Mouse (Mus musculus): ENCODE measurements around the gene Gm12216. TPM values are rescaled to one million over a fixed set of nuclear protein-coding genes. Genes with fewer than 3 reads are reported as not detected.

Gm12216 gene
- polyA plus RNA-seq, 1 experiment from 2014 or later: 0.83 TPM

DNA sequence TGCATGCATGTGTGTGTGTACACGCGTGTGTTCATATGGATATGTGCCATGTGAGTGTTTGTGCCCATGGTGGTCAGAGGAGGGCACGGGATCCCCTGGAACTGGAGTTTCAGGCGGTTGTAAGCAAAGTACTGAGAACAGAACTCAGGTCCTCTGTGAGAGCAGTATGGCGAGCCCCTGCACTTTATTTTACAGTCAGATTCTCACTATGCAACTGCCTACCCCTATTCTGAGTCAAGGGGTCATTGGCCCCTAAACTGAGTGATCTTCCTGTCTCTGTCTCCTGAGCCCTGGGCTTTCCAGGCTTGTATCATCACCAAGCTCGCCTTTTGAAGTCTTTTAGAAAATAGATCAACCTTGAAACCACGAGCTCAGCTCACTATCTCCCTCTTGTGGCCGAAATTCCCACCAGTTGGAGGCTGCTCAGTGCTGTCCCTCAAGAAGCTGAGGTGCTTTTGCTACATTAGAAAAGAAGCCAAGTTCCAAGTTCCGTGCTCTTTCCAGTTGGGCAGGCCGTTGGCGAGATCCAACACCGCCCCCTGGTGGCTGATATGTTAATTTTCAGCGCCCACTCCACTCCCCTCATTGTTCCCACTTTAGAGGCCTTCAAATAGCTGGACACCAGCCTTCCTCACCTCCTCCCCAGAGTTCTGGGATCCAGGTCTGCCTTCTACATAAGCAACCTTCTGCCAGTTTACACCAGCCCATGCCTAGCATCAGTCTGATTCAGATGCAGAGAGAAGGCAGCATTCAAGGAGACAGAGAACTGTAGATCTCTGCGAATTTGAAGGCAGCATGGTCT is 122.1 kb downstream of the Gm12216 start:
- Histone ChIP-seq H3K36me3 (no peaks in the 10 kb centered on the region), H3K4me3 (no peak overlapping the region), H3K4me2 (no peak overlapping the region), H3K27me3 (replicated peaks) (no peaks in the 10 kb centered on the region), H3K9me3 (replicated peaks) (no peaks in the 10 kb centered on the region), H3K9ac (no peak overlapping the region), H3K27ac (no peak overlapping the region), H3K4me1 (0 out of 2 replicates have a peak, but pooled peaks cover 7% of the 10 kb centered on the region)
- 40% methylated on average over 14 of the region's 14 CpGs for WGBS (ENCODE audit: insufficient replicate concordance)
- peak; percentile 65; the same call in 1 of the 2 replicates for ATAC-seq

DNA sequence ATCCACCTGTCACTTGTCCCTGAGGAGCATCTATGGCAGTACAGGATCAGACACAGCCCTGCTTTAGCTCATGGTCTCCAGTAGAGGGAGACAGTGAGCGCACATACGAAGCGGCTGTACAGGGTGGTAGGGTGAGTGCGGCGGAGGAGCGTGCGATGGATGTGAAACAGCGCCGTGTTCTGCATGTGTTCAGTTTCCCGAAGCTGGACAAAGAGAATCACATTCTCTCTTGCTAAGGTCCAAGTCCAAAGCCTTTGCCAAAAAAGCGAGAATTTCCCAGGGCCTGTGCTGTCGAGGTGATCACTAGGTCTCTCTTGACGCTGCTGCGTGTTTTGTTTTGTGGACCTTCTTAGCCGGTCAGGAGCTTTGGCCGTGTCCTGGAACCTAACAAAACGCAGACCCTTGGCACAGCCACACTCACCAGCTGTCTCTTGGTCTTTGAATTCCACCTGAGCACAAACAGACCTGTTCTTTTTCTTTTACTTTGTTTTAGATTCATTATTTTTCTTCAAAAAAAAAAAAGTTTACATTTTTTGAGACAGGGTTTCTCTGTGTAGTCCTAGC is 123.3 kb downstream of the Gm12216 start:
- peak overlapping the region; percentile 33 for H3K4me3 ChIP-seq
- 26% methylated on average over 17 of the region's 17 CpGs for WGBS (ENCODE audit: insufficient replicate concordance)
- no peak overlapping the region for H3K27ac ChIP-seq
- no peak overlapping the region for H3K9ac ChIP-seq
- H3K27me3 ChIP-seq (replicated peaks): no peaks in the 10 kb centered on the region
- 0 out of 2 replicates have a peak, but pooled peaks cover 7% of the 10 kb centered on the region for H3K4me1 ChIP-seq
- H3K36me3 ChIP-seq: no peaks in the 10 kb centered on the region
- no peaks in the 10 kb centered on the region for H3K9me3 ChIP-seq (replicated peaks)
- ATAC-seq: peak; percentile 77; the same call in 1 of the 2 replicates
- peak overlapping the region; percentile 66 for H3K4me2 ChIP-seq

DNA sequence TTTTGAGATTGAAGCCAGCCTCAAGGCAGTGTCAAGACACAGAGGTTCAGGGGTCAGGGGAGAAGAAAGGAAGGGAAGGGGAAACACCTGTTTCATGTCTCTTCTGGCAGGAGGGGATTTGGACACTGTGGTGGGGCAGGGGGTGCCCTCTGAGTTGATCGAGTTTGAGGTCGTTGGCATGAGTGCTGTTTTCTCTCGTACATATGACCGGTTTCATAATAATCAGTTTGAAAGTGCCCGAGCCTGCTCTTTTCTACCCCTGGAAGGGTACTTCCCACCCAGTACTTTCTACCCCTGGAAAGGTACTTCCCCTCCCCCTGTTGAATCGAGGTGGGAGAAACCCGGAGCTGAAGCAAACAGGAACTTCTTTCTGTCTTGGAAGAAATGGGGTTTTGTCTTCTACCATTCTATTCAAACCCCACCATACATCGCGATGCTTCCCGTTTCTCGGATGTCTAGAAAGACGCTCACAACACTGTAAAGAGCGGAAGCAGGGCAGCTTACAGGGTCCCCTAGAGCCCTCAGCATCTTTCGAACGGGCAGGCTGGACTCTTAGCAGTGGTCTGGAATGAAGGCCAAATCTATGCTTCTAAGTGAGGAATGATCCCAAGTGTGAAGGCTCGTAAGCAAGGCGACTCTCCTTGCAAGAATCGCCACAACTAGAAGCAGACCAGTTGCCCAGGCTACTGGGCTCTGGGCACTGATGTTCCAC is 123.9 kb downstream of the Gm12216 start:
- 52% methylated on average over 18 of the region's 18 CpGs for WGBS (ENCODE audit: insufficient replicate concordance)
- no peaks in the 10 kb centered on the region for H3K36me3 ChIP-seq
- ATAC-seq: no peak
- no peak overlapping the region for H3K27ac ChIP-seq
- 0 out of 2 replicates have a peak, but pooled peaks cover 7% of the 10 kb centered on the region for H3K4me1 ChIP-seq
- H3K4me3 ChIP-seq: no peak overlapping the region
- no peaks in the 10 kb centered on the region for H3K27me3 ChIP-seq (replicated peaks)
- H3K4me2 ChIP-seq: peak overlapping the region; percentile 66
- no peaks in the 10 kb centered on the region for H3K9me3 ChIP-seq (replicated peaks)
- H3K9ac ChIP-seq: no peak overlapping the region

GRCm38 (mm10) chr11:53734431-53734830 is 124.6 kb downstream of the Gm12216 start:
- Histone ChIP-seq H3K27me3 (replicated peaks) (no peaks in the 10 kb centered on the region), H3K4me3 (no peak overlapping the region), H3K9me3 (replicated peaks) (no peaks in the 10 kb centered on the region), H3K4me2 (no peak overlapping the region), H3K4me1 (0 out of 2 replicates have a peak, but pooled peaks cover 7% of the 10 kb centered on the region), H3K27ac (no peak overlapping the region), H3K9ac (no peak overlapping the region), H3K36me3 (no peaks in the 10 kb centered on the region)
- ATAC-seq: no peak
- 57% methylated on average over 2 of the region's 2 CpGs for WGBS (ENCODE audit: insufficient replicate concordance)

GRCm38 (mm10) chr11:53733824-53734223 is 125.2 kb downstream of the Gm12216 start:
- ATAC-seq: no peak
- Histone ChIP-seq H3K9me3 (replicated peaks) (no peaks in the 10 kb centered on the region), H3K27me3 (replicated peaks) (no peaks in the 10 kb centered on the region), H3K9ac (no peak overlapping the region), H3K4me1 (0 out of 2 replicates have a peak, but pooled peaks cover 7% of the 10 kb centered on the region), H3K27ac (no peak overlapping the region), H3K4me2 (no peak overlapping the region), H3K36me3 (no peaks in the 10 kb centered on the region), H3K4me3 (no peak overlapping the region)
- WGBS (ENCODE audit: insufficient replicate concordance): 71% methylated on average over 7 of the region's 7 CpGs

Small RNAs within 50 kb of the gene (microRNA-seq; reads per million reads assigned to microRNA genes)
- gene Mir7671: not detected

Other genes starting within 250 kb of the Gm12216 start
- gene Il4, start 240.6 kb downstream of the Gm12216 start, polyA plus RNA-seq (2016; fragmentation: Nextera tagmentation; extraction: Ambion mirVana): 0.81 TPM in 2 replicates
- gene Il13, start 224.6 kb downstream of the Gm12216 start, polyA plus RNA-seq (2016; fragmentation: Nextera tagmentation; extraction: Ambion mirVana): not detected in 2 replicates
- gene Rad50, start 151.9 kb downstream of the Gm12216 start, polyA plus RNA-seq (2016; fragmentation: Nextera tagmentation; extraction: Ambion mirVana): 25.6 TPM in 2 replicates
- not detected in 2 replicates for gene Il5, start 138.5 kb downstream of the Gm12216 start, polyA plus RNA-seq (2016; fragmentation: Nextera tagmentation; extraction: Ambion mirVana)
- gene Irf1, start 89.2 kb downstream of the Gm12216 start, polyA plus RNA-seq (2016; fragmentation: Nextera tagmentation; extraction: Ambion mirVana): 7.3 and 7.5 TPM in 2 replicates
- 0.13 TPM in 1 of 2 replicates, not detected in the other for gene Gm17334, start 86.1 kb downstream of the Gm12216 start, polyA plus RNA-seq (2016; fragmentation: Nextera tagmentation; extraction: Ambion mirVana)
- 2.4 and 3.3 TPM in 2 replicates for gene Slc22a5, start 32.4 kb upstream of the Gm12216 start, polyA plus RNA-seq (2016; fragmentation: Nextera tagmentation; extraction: Ambion mirVana)
- 1.4 and 1.7 TPM in 2 replicates for gene Slc22a21, start 121.1 kb upstream of the Gm12216 start, polyA plus RNA-seq (2016; fragmentation: Nextera tagmentation; extraction: Ambion mirVana)
- 39.5 and 42.0 TPM in 2 replicates for gene Slc22a4, start 168.8 kb upstream of the Gm12216 start, polyA plus RNA-seq (2016; fragmentation: Nextera tagmentation; extraction: Ambion mirVana)
- 4.4 and 4.9 TPM in 2 replicates for gene Pdlim4, start 209.8 kb upstream of the Gm12216 start, polyA plus RNA-seq (2016; fragmentation: Nextera tagmentation; extraction: Ambion mirVana)
- 9.9 and 10.3 TPM in 2 replicates for gene P4ha2, start 240.8 kb upstream of the Gm12216 start, polyA plus RNA-seq (2016; fragmentation: Nextera tagmentation; extraction: Ambion mirVana)